8 mouse cellular contexts compared by ENCODE assay signal in genomic region chr16:72028798-72029197, GRCm38 (mm10).
A peak's percentile ranks its signal among the peaks of the same experiment; 100 is the strongest.
DNase-seq lines count a peak whose midpoint lies in the region; ATAC-seq and TF ChIP-seq lines count a peak whose summit lies in the region.

No protein-coding gene starts in this region.

- H3K27ac ChIP-seq in kidney, embryonic 15.5 days: no peak overlapping the region
- H3K27ac ChIP-seq in cortical plate, adult 2 months (ENCODE audit: insufficient read depth, low read length): no peak overlapping the region
- peak overlapping the region; percentile 49 for H3K27ac ChIP-seq in forebrain, embryonic 16.5 days (ENCODE audit: low read length)
- H3K27ac ChIP-seq in limb, embryonic 10.5 days: no peak overlapping the region

- H3K4me2 ChIP-seq in kidney, embryonic 15.5 days: peak overlapping the region; percentile 84
- peak overlapping the region; percentile 66 for H3K4me2 ChIP-seq in forebrain, embryonic 16.5 days (ENCODE audit: low read length)

- peaks cover 16% of the 10 kb centered on the region for H3K4me1 ChIP-seq in kidney, embryonic 15.5 days
- H3K4me1 ChIP-seq in cortical plate, adult 2 months (ENCODE audit: control insufficient read depth, insufficient read depth, low read length): no peaks in the 10 kb centered on the region
- peaks cover 8% of the 10 kb centered on the region for H3K4me1 ChIP-seq in forebrain, embryonic 16.5 days (replicated peaks; ENCODE audit: control insufficient read depth, insufficient read depth, low read length)
- peaks cover 14% of the 10 kb centered on the region for H3K4me1 ChIP-seq in limb, embryonic 10.5 days

- H3K4me3 ChIP-seq in kidney, embryonic 15.5 days (replicated peaks): peak overlapping the region; percentile 47
- peak overlapping the region; percentile 36 for H3K4me3 ChIP-seq in cortical plate, adult 2 months (ENCODE audit: insufficient read depth, low read length)
- H3K4me3 ChIP-seq in forebrain, embryonic 16.5 days (replicated peaks; ENCODE audit: low read length): peak overlapping the region; percentile 54
- H3K4me3 ChIP-seq in limb, embryonic 10.5 days: peak overlapping the region; percentile 55

- no peak for DNase-seq in kidney, postnatal 25 days
- peak; percentile 52 for DNase-seq in limb, embryonic 10.5 days (ENCODE audit: low spot score)
- DNase-seq in right cerebral cortex, postnatal 14 days: peak; percentile 21
- no peak for DNase-seq in adrenal gland, postnatal 14 days
- DNase-seq in urinary bladder, adult 2 months (ENCODE audit: low spot score): no peak

- peak; percentile 66 for ATAC-seq in kidney, embryonic 15.5 days (replicated peaks; ENCODE audit: low FRiP score)
- peak; percentile 49 for ATAC-seq in forebrain, embryonic 16.5 days

- no peaks in the 10 kb centered on the region for H3K36me3 ChIP-seq in kidney, embryonic 15.5 days
- H3K36me3 ChIP-seq in forebrain, embryonic 16.5 days (ENCODE audit: control insufficient read depth, insufficient read depth): no peaks in the 10 kb centered on the region
- H3K36me3 ChIP-seq in limb, embryonic 10.5 days: no peaks in the 10 kb centered on the region

- no peaks in the 10 kb centered on the region for H3K9me3 ChIP-seq in kidney, embryonic 15.5 days (replicated peaks)
- no peaks in the 10 kb centered on the region for H3K9me3 ChIP-seq in forebrain, embryonic 16.5 days (ENCODE audit: control insufficient read depth, low read length)
- no peaks in the 10 kb centered on the region for H3K9me3 ChIP-seq in limb, embryonic 10.5 days (replicated peaks)

- WGBS in kidney, embryonic 15.5 days: 1% methylated on average over 18 of the region's 18 CpGs
- under 1% methylated on average over 18 of the region's 18 CpGs for WGBS in forebrain, embryonic 16.5 days
- WGBS in limb, embryonic 10.5 days: under 1% methylated on average over 18 of the region's 18 CpGs

- no peak for TF ChIP-seq CTCF in cortical plate, adult 2 months (IDR thresholded peaks at IDR 0.05; ENCODE audit: extremely low read depth, insufficient read depth, low read length)

- peaks cover 17% of the 10 kb centered on the region for H3K27me3 ChIP-seq in kidney, embryonic 15.5 days
- no peaks in the 10 kb centered on the region for H3K27me3 ChIP-seq in forebrain, embryonic 16.5 days (replicated peaks; ENCODE audit: control insufficient read depth, insufficient read depth, low read length)
- H3K27me3 ChIP-seq in limb, embryonic 10.5 days (ENCODE audit: low read depth, poor library complexity, severe bottlenecking): peaks cover 34% of the 10 kb centered on the region

- H3K9ac ChIP-seq in kidney, embryonic 15.5 days: no peak overlapping the region
- H3K9ac ChIP-seq in forebrain, embryonic 16.5 days (replicated peaks; ENCODE audit: low read depth, low read length): peak overlapping the region; percentile 69

- TF ChIP-seq POLR2A in cortical plate, adult 2 months (IDR thresholded peaks at IDR 0.05; ENCODE audit: extremely low read depth, insufficient read depth, low read length): no peak

Comparison
In these comparisons a context has a peak if more than half of its experiments do, and no peak if none do; other contexts are left out.
1. DNase-seq: peak in limb, embryonic 10.5 days (single experiment) and right cerebral cortex, postnatal 14 days (single experiment); none in kidney, postnatal 25 days (0 of 2), adrenal gland, postnatal 14 days (single experiment) and urinary bladder, adult 2 months (single experiment).
2. Peak in every context shown above with its lines, with median percentiles within 50 percentile points of each other: H3K4me3 ChIP-seq.